Mouse (Mus musculus) bone marrow macrophage, adult 2 months (primary cell): Measurements from ENCODE around the gene 1700067P10Rik.

Experiments used
- CTCF ChIP-seq: IDR thresholded peaks from 2 replicates; pipeline ENCODE4 v1.5.1; 2012; ENCODE audit warnings: low read depth, mild to moderate bottlenecking, low read length, moderate library complexity
- POLR2A ChIP-seq: IDR thresholded peaks from 2 replicates; pipeline ENCODE4 v1.6.1; 2012; ENCODE audit warnings: mild to moderate bottlenecking, low read depth, low read length, borderline replicate concordance

GRCm38 (mm10) chr17:48119656-48120055 is 30.5 kb downstream of the 1700067P10Rik start:
- TF ChIP-seq CTCF: peak; percentile 48
- no peak for TF ChIP-seq POLR2A
